Mouse (Mus musculus): Measurements from ENCODE around the gene Kdm2a. TPM values are rescaled to one million over a fixed set of nuclear protein-coding genes. Genes with fewer than 3 reads are reported as not detected.

Gene Kdm2a
- total RNA-seq, 1 experiment: 45.6 TPM

DNA sequence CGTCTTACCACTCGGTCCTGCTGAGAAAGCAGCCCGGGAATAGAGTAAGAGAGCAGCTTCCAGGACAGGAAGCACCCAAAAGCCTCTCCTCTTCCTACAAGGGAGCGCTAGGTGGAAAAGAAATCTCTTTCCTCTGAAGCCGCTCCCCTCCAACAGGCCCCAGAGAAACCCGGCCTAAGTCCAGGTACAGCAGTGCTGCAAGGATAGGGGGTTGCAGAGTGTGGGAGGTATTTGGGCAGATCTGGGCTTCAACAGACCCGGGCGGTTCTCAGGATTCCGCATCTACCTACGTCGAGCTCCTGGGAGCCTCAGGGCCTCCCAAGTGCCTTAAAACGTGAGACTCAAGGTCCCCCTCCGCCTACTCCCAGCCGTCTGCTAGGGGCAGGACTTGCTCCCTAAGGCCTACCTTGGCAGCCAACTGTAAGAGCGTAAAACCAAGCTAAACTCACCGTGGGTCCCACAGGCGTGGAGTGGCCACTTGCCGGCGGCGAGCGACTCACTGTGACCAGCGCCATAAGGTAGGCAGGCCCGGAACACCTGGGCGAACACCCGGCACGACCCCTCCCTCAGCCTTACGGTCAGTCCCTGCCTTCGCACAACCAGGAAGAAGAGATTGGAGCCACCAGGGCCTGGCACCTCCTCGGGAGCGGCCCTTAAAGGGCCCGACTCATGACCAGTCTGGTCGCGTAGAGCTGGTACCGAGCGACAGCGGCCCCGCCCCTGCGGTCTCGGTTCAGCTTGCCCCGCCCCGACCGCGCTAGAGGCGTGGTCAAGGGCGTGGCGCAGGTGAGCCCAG lies 129.3 kb downstream of the Kdm2a start, which contains the start of gene Ssh3:
Ssh3 (minus strand) TSS at position 615 of the 796 bp plus-strand sequence.
- TF ChIP-seq CHD2 (IDR thresholded peaks at IDR 0.05; ENCODE audit: low read depth, low read length) (no peak), HCFC1 (IDR thresholded peaks at IDR 0.05; ENCODE audit: borderline replicate concordance, insufficient read depth, low read length) (no peak), ZNF384 (IDR thresholded peaks at IDR 0.05; ENCODE audit: low read depth, low read length) (no peak), ZC3H11A (IDR thresholded peaks at IDR 0.05; ENCODE audit: borderline replicate concordance, low read depth, low read length) (no peak), MAFK (IDR thresholded peaks at IDR 0.05; ENCODE audit: insufficient read depth, low read depth, low read length) (no peak)
- Histone ChIP-seq H3K27ac (ENCODE audit: insufficient read depth, low read depth, low read length, poor library complexity, severe bottlenecking) (no peak within 1 kb of the TSS), H3K4me3 (ENCODE audit: insufficient read depth in 1 of 2, low read depth in 1 of 2, low read length in 2 of 2, poor library complexity in 1 of 2, severe bottlenecking in 1 of 2) (peak within 1 kb of the TSS; percentile 61 to 70), H3K4me1 (ENCODE audit: control insufficient read depth in 2 of 2, insufficient read depth in 2 of 2, low read length in 2 of 2, poor library complexity in 1 of 2) (peaks cover 0 to 2% of the 10 kb centered on the region in 2 experiments; a peak in 1 of 4 replicates), H3K9me3 (ENCODE audit: control insufficient read depth, insufficient read depth, low read depth, low read length) (no peaks in the 10 kb centered on the region), H3K9ac (ENCODE audit: insufficient read depth, low read depth, low read length, poor library complexity, severe bottlenecking) (peak within 1 kb of the TSS; percentile 50), H3K36me3 (ENCODE audit: control insufficient read depth, insufficient read depth, low read length, poor library complexity, severe bottlenecking) (no peaks in the 10 kb centered on the region)
- DNase-seq (ENCODE audit: low read depth, low spot score): peak; percentile 31
- in situ Hi-C loops (cut with MboI; ENCODE audit: low sequenced_read_pairs in 2 of 2, unreplicated experiment in 2 of 2): no loop called here

DNA sequence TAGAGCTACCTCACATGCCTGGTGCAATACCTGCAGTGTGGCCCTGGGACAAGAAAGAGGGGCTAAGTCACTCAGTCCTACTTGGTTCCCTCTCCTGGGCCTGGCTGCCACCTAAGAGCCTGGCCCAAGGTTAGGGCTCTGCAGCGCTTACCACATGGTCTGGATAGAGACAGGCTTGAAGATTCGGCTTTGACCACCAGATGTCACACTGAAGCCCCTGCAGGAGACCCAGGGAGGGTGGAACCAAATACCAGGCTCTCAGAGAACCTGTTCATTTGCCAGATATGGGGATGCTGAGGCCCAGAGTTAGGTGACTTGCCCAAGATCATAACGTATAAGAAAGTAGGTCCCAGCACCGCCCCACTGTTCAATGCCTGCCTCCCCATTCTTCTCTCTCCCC lies 132.1 kb downstream of the Kdm2a start:
- no peak for DNase-seq (ENCODE audit: low read depth, low spot score)
- peaks cover 0 to 2% of the 10 kb centered on the region in 2 experiments; a peak in 1 of 4 replicates for H3K4me1 ChIP-seq (ENCODE audit: control insufficient read depth in 2 of 2, insufficient read depth in 2 of 2, low read length in 2 of 2, poor library complexity in 1 of 2)
- 0 out of 2 replicates have a peak overlapping the region, but pooled peaks have one; percentile 5 for H3K9ac ChIP-seq (ENCODE audit: insufficient read depth, low read depth, low read length, poor library complexity, severe bottlenecking)
- no peak overlapping the region for H3K27ac ChIP-seq (ENCODE audit: insufficient read depth, low read depth, low read length, poor library complexity, severe bottlenecking)
- in situ Hi-C loops (cut with MboI; ENCODE audit: low sequenced_read_pairs in 2 of 2, unreplicated experiment in 2 of 2): no loop called here
- TF ChIP-seq ZC3H11A (IDR thresholded peaks at IDR 0.05; ENCODE audit: borderline replicate concordance, low read depth, low read length) (no peak), MAFK (IDR thresholded peaks at IDR 0.05; ENCODE audit: insufficient read depth, low read depth, low read length) (no peak), CHD2 (IDR thresholded peaks at IDR 0.05; ENCODE audit: low read depth, low read length) (no peak), ZNF384 (IDR thresholded peaks at IDR 0.05; ENCODE audit: low read depth, low read length) (no peak), HCFC1 (IDR thresholded peaks at IDR 0.05; ENCODE audit: borderline replicate concordance, insufficient read depth, low read length) (no peak)
- H3K4me3 ChIP-seq (ENCODE audit: insufficient read depth in 1 of 2, low read depth in 1 of 2, low read length in 2 of 2, poor library complexity in 1 of 2, severe bottlenecking in 1 of 2): no peak overlapping the region
- H3K36me3 ChIP-seq (ENCODE audit: control insufficient read depth, insufficient read depth, low read length, poor library complexity, severe bottlenecking): no peaks in the 10 kb centered on the region
- H3K9me3 ChIP-seq (ENCODE audit: control insufficient read depth, insufficient read depth, low read depth, low read length): no peaks in the 10 kb centered on the region

Other genes with a start within 250 kb of the Kdm2a start
- gene Coro1b, start 249.7 kb downstream of the Kdm2a start, total RNA-seq (2012; rRNA removed): 73.8 and 85.3 TPM in 2 replicates
- 9.5 and 15.1 TPM in 2 replicates for gene Ptprcap, start 244.7 kb downstream of the Kdm2a start, total RNA-seq (2012; rRNA removed)
- gene Rps6kb2, start 234.9 kb downstream of the Kdm2a start, total RNA-seq (2012; rRNA removed): 19.7 and 26.6 TPM in 2 replicates
- 2.3 and 3.3 TPM in 2 replicates for gene Carns1, start 222.8 kb downstream of the Kdm2a start, total RNA-seq (2012; rRNA removed)
- 2.9 and 3.5 TPM in 2 replicates for gene Tbc1d10c, start 207.0 kb downstream of the Kdm2a start, total RNA-seq (2012; rRNA removed)
- gene Ppp1ca, start 206.2 kb downstream of the Kdm2a start, total RNA-seq (2012; rRNA removed): 407 and 426 TPM in 2 replicates
- gene Rad9a, start 196.6 kb downstream of the Kdm2a start, total RNA-seq (2012; rRNA removed): 33.1 and 42.1 TPM in 2 replicates
- 2.2 and 2.7 TPM in 2 replicates for gene Clcf1, start 184.0 kb downstream of the Kdm2a start, total RNA-seq (2012; rRNA removed)
- not detected in 2 replicates for gene AC109138.7, start 183.9 kb downstream of the Kdm2a start, total RNA-seq (2012; rRNA removed)
- 6.2 and 8.7 TPM in 2 replicates for gene Pold4, start 166.4 kb downstream of the Kdm2a start, total RNA-seq (2012; rRNA removed)
- gene Ssh3, start 129.1 kb downstream of the Kdm2a start, total RNA-seq (2012; rRNA removed): 7.3 and 15.1 TPM in 2 replicates
- 5.5 and 8.8 TPM in 2 replicates for gene Ankrd13d, start 115.1 kb downstream of the Kdm2a start, total RNA-seq (2012; rRNA removed)
- 56.1 and 76.6 TPM in 2 replicates for gene Grk2, start 92.1 kb downstream of the Kdm2a start, total RNA-seq (2012; rRNA removed)
- gene Rhod, start 41.1 kb upstream of the Kdm2a start, total RNA-seq (2012; rRNA removed): 10.9 and 15.5 TPM in 2 replicates
- 0.58 and 1.1 TPM in 2 replicates for gene Syt12, start 79.2 kb upstream of the Kdm2a start, total RNA-seq (2012; rRNA removed)
- gene 2010003K11Rik, start 100.3 kb upstream of the Kdm2a start, total RNA-seq (2012; rRNA removed): not detected in 2 replicates
- 35.6 and 44.6 TPM in 2 replicates for gene Pcx, start 112.2 kb upstream of the Kdm2a start, total RNA-seq (2012; rRNA removed)
- gene Lrfn4, start 217.4 kb upstream of the Kdm2a start, total RNA-seq (2012; rRNA removed): 22.8 and 33.9 TPM in 2 replicates
- gene Rce1, start 227.4 kb upstream of the Kdm2a start, total RNA-seq (2012; rRNA removed): 63.6 and 103 TPM in 2 replicates